Mouse (Mus musculus) mouse trophoblast stem cell (cell line): ENCODE results near the gene Ano6.

ENCODE experiments used
- in situ Hi-C, 2 experiments: fragments of 300-500 bp; cut with MseI, MboI; formaldehyde crosslinking; loops; 2 replicates in 1 of 2; 3 replicates in 1 of 2; pipeline ENCODE4 v1.15.1; 2025

Gene Ano6

GRCm38 (mm10) chr15:95850546-95850945 lies 59.9 kb downstream of the Ano6 start:
- in situ Hi-C loops: no loop called here

GRCm38 (mm10) chr15:95855051-95855844 lies 64.6 kb downstream of the Ano6 start:
- in situ Hi-C loops: no loop called here

GRCm38 (mm10) chr15:95855953-95856352 lies 65.3 kb downstream of the Ano6 start:
- in situ Hi-C loops: no loop called here

GRCm38 (mm10) chr15:95856684-95857595 lies 66.3 kb downstream of the Ano6 start:
- in situ Hi-C loops: no loop called here

GRCm38 (mm10) chr15:95858876-95859655 lies 68.4 kb downstream of the Ano6 start:
- in situ Hi-C loops: no loop called here

- in situ Hi-C loops: no loop called here
Measured at GRCm38 (mm10) chr15:95863865-95864660, 73.4 kb downstream of the Ano6 start.

- in situ Hi-C loops: no loop called here
Measured at GRCm38 (mm10) chr15:95865311-95866100, 74.9 kb downstream of the Ano6 start.

- in situ Hi-C loops: no loop called here
Measured at GRCm38 (mm10) chr15:95868172-95868571, 77.5 kb downstream of the Ano6 start.

- in situ Hi-C loops: no loop called here
Measured at GRCm38 (mm10) chr15:95869611-95870010, 79.0 kb downstream of the Ano6 start.

- in situ Hi-C loops: no loop called here
Measured at GRCm38 (mm10) chr15:95871631-95872030, 81.0 kb downstream of the Ano6 start.

GRCm38 (mm10) chr15:95872447-95872846 lies 81.8 kb downstream of the Ano6 start:
- in situ Hi-C loops: no loop called here

GRCm38 (mm10) chr15:95873276-95873675 lies 82.6 kb downstream of the Ano6 start:
- in situ Hi-C loops: no loop called here

- in situ Hi-C loops: no loop called here
Measured at GRCm38 (mm10) chr15:95874216-95874615, 83.6 kb downstream of the Ano6 start.

- in situ Hi-C loops: no loop called here
Measured at GRCm38 (mm10) chr15:95874726-95875125, 84.1 kb downstream of the Ano6 start.

GRCm38 (mm10) chr15:95875898-95876297 lies 85.3 kb downstream of the Ano6 start:
- in situ Hi-C loops: no loop called here

GRCm38 (mm10) chr15:95880616-95881151 lies 90.0 kb downstream of the Ano6 start:
- in situ Hi-C loops: no loop called here

- in situ Hi-C loops: no loop called here
Measured at GRCm38 (mm10) chr15:95882436-95882835, 91.8 kb downstream of the Ano6 start.

- in situ Hi-C loops: no loop called here
Measured at GRCm38 (mm10) chr15:95883559-95883958, 92.9 kb downstream of the Ano6 start.

- in situ Hi-C loops: no loop called here
Measured at GRCm38 (mm10) chr15:95884658-95885620, 94.3 kb downstream of the Ano6 start.
